Mouse (Mus musculus): ENCODE results near the gene Lmtk3.

Lmtk3 gene

GRCm38 (mm10) chr7:45783511-45784091 lies at the start of gene Lmtk3:
Gene Lmtk3 (plus strand): TSS chr7:45783738.
- peak; percentile 91 to 92 for DNase-seq

- peak; percentile 82 to 91 for DNase-seq
These were observed 44.3 kb upstream of the Lmtk3 start for GRCm38 (mm10) chr7:45739162-45739763.

- no peak for DNase-seq
These were observed 43.7 kb upstream of the Lmtk3 start for GRCm38 (mm10) chr7:45739820-45740219.

GRCm38 (mm10) chr7:45741308-45741707 lies 42.2 kb upstream of the Lmtk3 start:
- DNase-seq = no peak

- no peak for DNase-seq
These were observed 41.8 kb upstream of the Lmtk3 start for GRCm38 (mm10) chr7:45741777-45742176.

- DNase-seq = peak; percentile 44 to 69
These were observed 41.2 kb upstream of the Lmtk3 start for GRCm38 (mm10) chr7:45742338-45742737.

GRCm38 (mm10) chr7:45744387-45744786 lies 39.2 kb upstream of the Lmtk3 start:
- DNase-seq = peak; percentile 67 to 88

GRCm38 (mm10) chr7:45746518-45746917 lies 37.0 kb upstream of the Lmtk3 start:
- no peak for DNase-seq

- DNase-seq = no peak
These were observed 36.1 kb upstream of the Lmtk3 start for GRCm38 (mm10) chr7:45747450-45747849.

GRCm38 (mm10) chr7:45748110-45748509 lies 35.4 kb upstream of the Lmtk3 start:
- DNase-seq = no peak

GRCm38 (mm10) chr7:45749401-45749800 lies 34.1 kb upstream of the Lmtk3 start:
- no peak for DNase-seq

- no peak for DNase-seq
These were observed 33.4 kb upstream of the Lmtk3 start for GRCm38 (mm10) chr7:45750162-45750561.

GRCm38 (mm10) chr7:45755703-45756102 lies 27.8 kb upstream of the Lmtk3 start:
- DNase-seq = no peak

- DNase-seq = peak in 1 of 2 experiments; percentile 28
These were observed 24.1 kb upstream of the Lmtk3 start for GRCm38 (mm10) chr7:45759400-45759799.

GRCm38 (mm10) chr7:45760151-45760550 lies 23.4 kb upstream of the Lmtk3 start:
- DNase-seq = no peak

- no peak for DNase-seq
These were observed 17.5 kb upstream of the Lmtk3 start for GRCm38 (mm10) chr7:45765995-45766394.

- DNase-seq = no peak
These were observed 16.8 kb upstream of the Lmtk3 start for GRCm38 (mm10) chr7:45766764-45767163.

GRCm38 (mm10) chr7:45767500-45767899 lies 16.0 kb upstream of the Lmtk3 start:
- no peak for DNase-seq

GRCm38 (mm10) chr7:45770427-45771082 lies 13.0 kb upstream of the Lmtk3 start:
- no peak for DNase-seq

- no peak for DNase-seq
These were observed 12.4 kb upstream of the Lmtk3 start for GRCm38 (mm10) chr7:45771101-45771500.

- no peak for DNase-seq
These were observed 8.3 kb upstream of the Lmtk3 start for GRCm38 (mm10) chr7:45775237-45775636.

GRCm38 (mm10) chr7:45779081-45779641 lies 4.4 kb upstream of the Lmtk3 start:
- DNase-seq = peak in 1 of 2 experiments; percentile 21

GRCm38 (mm10) chr7:45782271-45782670 lies 1.3 kb upstream of the Lmtk3 start:
- no peak for DNase-seq

All from cerebellum, postnatal 25 days (tissue).